Mouse (Mus musculus): ENCODE results near the gene Olfr894. TPM values are rescaled to one million over a fixed set of nuclear protein-coding genes. Genes with fewer than 3 reads are reported as not detected.
"Not testable (repeated sequence)": the region's sequence is repeated elsewhere in the genome, so short reads cannot be mapped to it uniquely, and the experiment has no call there.

The Olfr894 gene
- total RNA-seq (2021), result not detected
- long read RNA-seq, experiment 1, result 0 reads
- long read RNA-seq, experiment 2, result 0 reads

- no peak for DNase-seq (ENCODE audit: low spot score in 2 of 2)
These were observed at the start of gene Olfr894 for GRCm38 (mm10) chr9:38217755-38218154. TSS of gene Olfr894 (plus strand) at chr9:38218055.

- DNase-seq (ENCODE audit: low spot score in 2 of 2), result not testable (repeated sequence)
These were observed 49.5 kb upstream of the Olfr894 start for GRCm38 (mm10) chr9:38168341-38168740.

GRCm38 (mm10) chr9:38180721-38181120 lies 37.1 kb upstream of the Olfr894 start, which contains the start of gene Olfr891:
TSS of gene Olfr891 (minus strand) at chr9:38180821.
- no peak for DNase-seq (ENCODE audit: low spot score in 2 of 2)

GRCm38 (mm10) chr9:38208065-38208464 lies 9.8 kb upstream of the Olfr894 start, which contains the start of gene Olfr893:
TSS of gene Olfr893 (plus strand) at chr9:38208365.
- no peak for DNase-seq (ENCODE audit: low spot score in 2 of 2)

GRCm38 (mm10) chr9:38252474-38252873 lies 34.6 kb downstream of the Olfr894 start, which contains the start of gene Olfr143:
TSS of gene Olfr143 (plus strand) at chr9:38252774.
- no peak for DNase-seq (ENCODE audit: low spot score in 2 of 2)

- no peak for DNase-seq (ENCODE audit: low spot score in 2 of 2)
These were observed 49.7 kb downstream of the Olfr894 start, which contains the start of gene Olfr895 for GRCm38 (mm10) chr9:38267551-38267950. TSS of gene Olfr895 (plus strand) at chr9:38267851.

Other genes with a start within 250 kb of the Olfr894 start
- not detected for gene Olfr881, start 226.2 kb upstream of the Olfr894 start, total RNA-seq (2021)
- not detected for gene Olfr883, start 192.2 kb upstream of the Olfr894 start, total RNA-seq (2021)
- not detected for gene Olfr884, start 171.5 kb upstream of the Olfr894 start, total RNA-seq (2021)
- gene Olfr885, start 156.7 kb upstream of the Olfr894 start, total RNA-seq (2021), result not detected
- gene Olfr887, start 134.0 kb upstream of the Olfr894 start, total RNA-seq (2021), result not detected
- gene Olfr888, start 109.9 kb upstream of the Olfr894 start, total RNA-seq (2021), result not detected
- not detected for gene Olfr889, start 102.9 kb upstream of the Olfr894 start, total RNA-seq (2021)
- gene Olfr890, start 75.5 kb upstream of the Olfr894 start, total RNA-seq (2021), result not detected
- gene Olfr891, start 37.2 kb upstream of the Olfr894 start, total RNA-seq (2021), result not detected
- gene Olfr893, start 9.7 kb upstream of the Olfr894 start, total RNA-seq (2021), result not detected
- gene Olfr143, start 34.7 kb downstream of the Olfr894 start, total RNA-seq (2021), result not detected
- not detected for gene Olfr895, start 49.8 kb downstream of the Olfr894 start, total RNA-seq (2021)
- not detected for gene Olfr896-ps1, start 73.1 kb downstream of the Olfr894 start, total RNA-seq (2021)
- gene Olfr25, start 111.0 kb downstream of the Olfr894 start, total RNA-seq (2021), result not detected
- not detected for gene Olfr898, start 130.4 kb downstream of the Olfr894 start, total RNA-seq (2021)
- not detected for gene Olfr250, start 148.8 kb downstream of the Olfr894 start, total RNA-seq (2021)
- gene Olfr251, start 159.0 kb downstream of the Olfr894 start, total RNA-seq (2021), result not detected
- gene Olfr147, start 183.6 kb downstream of the Olfr894 start, total RNA-seq (2021), result not detected
- gene Olfr901, start 211.4 kb downstream of the Olfr894 start, total RNA-seq (2021), result not detected
- not detected for gene Olfr902, start 229.6 kb downstream of the Olfr894 start, total RNA-seq (2021)
- gene Olfr904, start 245.1 kb downstream of the Olfr894 start, total RNA-seq (2021), result not detected

Measured in gastrocnemius, postnatal 4 days (tissue).